Mouse (Mus musculus) monocyte, adult 5-6 weeks (primary cell): ENCODE data around the gene Tbx22. TPM values are rescaled to one million over a fixed set of nuclear protein-coding genes. Genes with fewer than 3 reads are reported as not detected.

ENCODE experiments used
- ATAC-seq: fragments of 153-309, 156-312 bp; replicated peaks from 2 replicates; pipeline ENCODE4 v1.8.0; 2017; ENCODE audit warnings: mild to moderate bottlenecking; ENCODE audit not compliant: low TSS enrichment, insufficient number of reproducible peaks, severe bottlenecking, poor library complexity, low FRiP score
- total RNA-seq: library from RNA; stranded (forward); fragments of 200-1000, 200-491, 200-594 nt; gene quantifications from 3 replicates; pipeline ENCODE4 v1.2.3, GENCODE M21; 2017

The Tbx22 gene
- total RNA-seq: not detected in 3 replicates

GRCm38 (mm10) chrX:107667664-107668063 is at the start of gene Tbx22:
Gene Tbx22, plus strand, starts transcription at chrX:107667964.
- no peak for ATAC-seq

- ATAC-seq: no peak
These were observed 913 bp downstream of the Tbx22 start for GRCm38 (mm10) chrX:107668677-107669076.

DNA sequence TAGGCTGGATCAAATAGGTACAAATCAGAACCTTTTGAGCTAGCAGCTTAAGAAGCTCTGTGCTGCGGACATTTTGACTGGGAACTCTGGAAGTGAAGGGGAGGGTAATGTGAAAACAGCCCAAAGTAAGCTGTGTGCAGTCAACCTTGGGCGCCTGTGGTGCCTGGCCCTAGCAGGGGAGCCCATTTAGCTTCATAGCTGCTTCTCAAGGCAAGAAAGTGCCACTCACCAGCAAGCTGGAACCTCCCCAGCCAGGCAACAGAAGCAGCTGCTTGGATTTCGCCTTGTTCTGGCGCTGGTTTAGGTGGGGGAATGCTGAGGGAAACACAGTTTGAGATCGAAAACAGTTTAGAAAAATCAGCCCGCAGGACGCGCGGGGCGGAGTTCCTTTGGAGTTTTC is 11.4 kb downstream of the Tbx22 start:
- ATAC-seq: no peak

DNA sequence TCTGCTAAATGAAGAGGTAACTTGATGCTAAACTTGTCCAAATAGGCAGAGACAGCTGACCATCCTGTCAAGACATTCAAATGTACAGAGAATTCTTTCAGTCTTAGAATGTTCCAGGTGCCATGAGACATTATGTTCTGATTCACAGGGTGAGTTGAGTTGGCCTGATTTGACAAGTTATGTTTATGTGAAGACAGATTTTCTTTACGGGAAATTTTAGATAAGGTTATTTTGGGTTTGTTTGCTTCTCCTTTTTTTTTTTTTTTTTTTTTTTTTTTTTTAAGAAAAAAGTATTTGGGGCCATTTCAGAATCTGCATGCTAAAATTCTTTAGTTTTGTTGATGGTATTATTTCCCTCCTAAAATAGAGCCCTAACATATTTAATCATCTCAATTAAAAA is 40.8 kb downstream of the Tbx22 start:
- ATAC-seq: no peak

DNA sequence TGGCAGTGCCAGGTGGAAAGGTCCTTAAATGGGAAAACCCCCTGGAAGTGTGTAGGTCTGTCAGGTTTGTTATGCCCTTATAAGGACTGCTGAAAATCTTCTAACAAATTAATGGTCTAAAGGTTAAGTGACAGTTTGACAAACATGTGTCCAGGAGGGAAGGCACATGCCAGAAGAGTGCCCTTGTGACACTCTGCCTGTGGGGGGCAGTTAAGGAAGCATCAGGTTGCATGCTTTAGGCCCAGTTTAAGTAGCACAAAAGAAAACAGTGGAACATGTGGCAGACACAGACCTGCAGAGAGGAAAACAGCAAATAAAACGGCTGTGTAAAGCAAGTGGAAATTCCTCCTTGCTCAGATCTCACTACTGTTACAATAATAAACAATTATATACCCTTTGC is 55.8 kb downstream of the Tbx22 start:
- ATAC-seq: no peak

Other genes starting within 250 kb of the Tbx22 start
- gene Tent5d, start 124.6 kb downstream of the Tbx22 start, total RNA-seq: not detected in 3 replicates
- gene 2610002M06Rik, start 148.4 kb downstream of the Tbx22 start, total RNA-seq: 4.3 to 11.7 TPM (median 10.8 TPM) in 3 replicates